Mouse (Mus musculus) bone marrow macrophage, adult 2 months (primary cell): ENCODE measurements at regions not wholly inside any gene's neighbourhood (a gene's known extent, or its start where the extent isn't known, plus 50 kb on each side); places are given as distances from the start of the nearest gene placed in this dataset.

Experiments used
- CTCF ChIP-seq: IDR thresholded peaks from 2 replicates; pipeline ENCODE4 v1.5.1; 2012; ENCODE audit warnings: low read depth, mild to moderate bottlenecking, low read length, moderate library complexity
- POLR2A ChIP-seq: IDR thresholded peaks from 2 replicates; pipeline ENCODE4 v1.6.1; 2012; ENCODE audit warnings: mild to moderate bottlenecking, low read depth, low read length, borderline replicate concordance

DNA sequence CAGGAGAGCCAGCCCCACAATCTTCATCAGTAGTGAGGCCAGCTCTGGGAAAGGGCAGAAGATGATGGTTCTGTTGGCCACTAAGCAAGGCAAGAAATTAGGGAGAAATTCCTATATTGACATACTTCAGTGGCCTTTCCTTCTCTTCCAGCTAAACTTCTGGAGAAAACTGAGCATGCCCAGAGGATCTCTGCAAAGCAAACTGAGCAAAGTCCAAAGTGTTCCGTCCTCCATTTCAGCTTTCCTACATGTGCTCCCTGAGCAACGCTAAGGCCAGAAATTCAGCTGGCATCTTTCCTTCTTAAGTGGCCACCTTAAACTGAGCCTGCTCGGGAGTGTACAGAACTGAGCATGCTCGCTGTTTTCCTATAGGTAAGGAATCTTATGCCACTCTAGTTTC, 268.9 kb downstream of the Tns1 start:
- TF ChIP-seq CTCF (no peak), POLR2A (no peak)
